Mouse (Mus musculus): ENCODE results near the gene Cnst.

The Cnst gene

GRCm38 (mm10) chr1:179591639-179592038 is 45.5 kb downstream of the Cnst start:
- peak; percentile 29 to 37 for DNase-seq (ENCODE audit: low spot score in 2 of 2)

DNA sequence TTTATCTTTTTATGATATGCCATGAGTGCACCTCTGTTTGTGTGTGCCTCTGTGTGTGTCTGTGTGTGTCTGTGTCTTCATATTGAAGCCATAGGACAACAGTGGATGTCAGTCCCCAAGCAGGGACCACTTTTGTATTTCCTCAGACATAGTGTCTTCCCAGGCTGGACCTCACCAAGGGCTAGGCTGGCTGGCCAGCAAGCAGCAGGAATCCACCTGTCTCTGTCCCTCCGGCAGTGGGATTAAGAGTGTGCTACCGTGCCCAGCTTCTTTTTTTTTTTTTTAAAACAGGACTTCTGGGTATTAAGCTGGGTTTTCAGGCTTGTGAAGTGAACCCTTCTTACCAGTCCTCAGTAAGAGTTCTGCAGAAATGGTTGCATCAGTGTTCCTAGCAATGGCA is 46.0 kb downstream of the Cnst start:
- no peak for DNase-seq (ENCODE audit: low spot score in 2 of 2)

GRCm38 (mm10) chr1:179592972-179593371 is 46.8 kb downstream of the Cnst start:
- DNase-seq (ENCODE audit: low spot score in 2 of 2) = no peak

DNA sequence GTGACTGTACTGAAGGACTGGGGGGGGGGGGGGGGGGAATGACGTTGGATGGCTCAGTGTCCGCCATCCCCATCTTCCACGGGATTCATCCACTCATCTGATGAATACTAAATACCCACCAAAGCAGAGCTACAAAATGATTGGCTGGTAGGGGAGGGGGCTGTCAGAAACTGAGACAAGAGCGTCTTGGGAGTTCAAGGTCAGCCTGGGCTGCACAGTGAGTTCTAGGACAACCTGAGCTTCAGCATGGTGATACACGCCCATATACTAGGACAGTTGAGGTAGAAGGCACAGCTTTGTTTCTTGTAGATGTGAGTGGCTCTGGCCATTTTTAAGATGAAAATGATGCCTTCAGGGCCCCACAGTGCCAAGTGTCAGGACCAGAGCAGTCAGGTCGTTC is 52.2 kb downstream of the Cnst start:
- no peak for DNase-seq (ENCODE audit: low spot score in 2 of 2)

GRCm38 (mm10) chr1:179604526-179604925 is 58.4 kb downstream of the Cnst start:
- DNase-seq (ENCODE audit: low spot score in 2 of 2) = no peak

DNA sequence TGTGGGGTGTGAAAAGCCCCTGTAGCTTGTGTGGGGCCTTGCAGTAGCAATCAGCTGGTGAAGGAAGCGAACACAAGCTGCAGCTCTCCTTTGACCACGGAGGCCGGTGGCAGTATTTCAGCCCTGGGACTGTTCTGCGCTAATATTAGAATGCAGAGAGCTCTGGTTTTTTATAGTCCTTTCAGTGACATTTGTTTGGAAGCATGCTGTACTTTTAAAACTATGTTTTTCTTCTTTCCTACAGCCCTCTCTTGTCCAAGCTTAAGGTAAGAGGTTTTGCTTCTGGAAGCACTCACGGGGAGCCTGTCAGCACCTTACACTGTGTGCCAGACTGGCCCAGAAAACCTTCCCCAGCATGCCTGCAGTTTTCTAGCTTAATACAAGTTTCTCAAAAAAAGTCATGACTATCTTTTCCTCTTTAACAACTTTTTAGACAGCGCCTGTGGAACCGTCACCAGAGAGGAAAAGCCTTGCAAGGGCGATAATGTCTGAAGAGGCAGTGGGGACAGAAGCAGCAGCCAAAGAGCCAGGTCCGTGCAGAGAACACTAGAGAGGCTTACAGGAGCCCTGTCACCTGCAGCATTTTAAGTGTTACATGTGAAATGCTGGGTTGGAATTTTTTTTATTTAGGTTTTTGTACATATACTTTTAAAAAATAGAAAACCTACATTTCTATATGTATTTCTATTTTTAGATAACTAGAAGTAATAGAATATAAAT is 60.0 kb downstream of the Cnst start:
- DNase-seq (ENCODE audit: low spot score in 2 of 2) = no peak

- no peak for DNase-seq (ENCODE audit: low spot score in 2 of 2)
Measured at GRCm38 (mm10) chr1:179608521-179608920, 62.4 kb downstream of the Cnst start.

- no peak for DNase-seq (ENCODE audit: low spot score in 2 of 2)
Measured at GRCm38 (mm10) chr1:179609724-179610505, 63.7 kb downstream of the Cnst start.

DNA sequence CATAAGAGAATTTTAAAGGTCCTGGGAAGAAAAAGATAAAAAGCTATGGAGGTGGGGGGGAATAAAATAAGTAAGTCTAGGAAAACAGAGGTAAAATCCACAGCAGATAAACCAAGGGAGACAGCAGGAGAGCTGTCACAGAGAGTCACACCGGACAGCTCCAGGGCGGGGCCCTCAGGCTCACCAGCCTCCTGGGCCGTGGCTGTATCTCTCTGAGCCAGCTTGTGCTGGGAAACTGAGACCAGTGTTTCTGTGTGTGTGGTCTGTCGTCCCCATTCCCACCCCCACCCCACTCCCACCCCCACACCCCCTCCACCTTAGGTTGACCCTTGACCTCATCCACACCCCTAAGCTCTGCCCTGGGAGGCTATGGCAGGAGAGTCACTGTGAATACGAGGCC is 65.0 kb downstream of the Cnst start:
- DNase-seq (ENCODE audit: low spot score in 2 of 2) = no peak

- DNase-seq (ENCODE audit: low spot score in 2 of 2) = no peak
Measured at GRCm38 (mm10) chr1:179612418-179612817, 66.2 kb downstream of the Cnst start.

DNA sequence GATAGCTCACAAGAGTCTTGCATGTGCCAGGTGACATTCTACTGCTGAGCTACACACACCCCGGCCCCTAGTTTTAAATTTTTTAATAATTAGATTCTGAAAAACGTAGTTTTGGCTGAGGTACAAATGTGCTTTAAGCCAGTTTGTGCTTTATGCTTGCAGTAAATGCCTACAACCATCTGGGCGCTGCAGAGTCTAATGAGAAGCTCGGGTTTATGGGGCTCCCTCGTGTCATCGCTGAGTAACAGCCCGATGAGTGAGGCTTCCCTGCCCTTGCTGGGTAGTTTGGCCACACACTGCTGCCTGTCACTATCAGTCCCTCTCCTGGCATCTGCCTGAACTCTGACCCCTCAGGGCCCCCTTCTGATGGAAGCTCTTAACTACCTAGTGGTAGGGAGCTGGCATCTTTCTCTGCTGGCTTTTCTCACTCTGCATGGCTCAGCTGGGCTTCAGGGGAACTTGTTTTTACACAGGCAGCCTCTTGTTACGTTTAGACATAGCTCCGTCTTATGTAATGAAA is 66.9 kb downstream of the Cnst start:
- no peak for DNase-seq (ENCODE audit: low spot score in 2 of 2)

- DNase-seq (ENCODE audit: low spot score in 2 of 2) = no peak
Measured at GRCm38 (mm10) chr1:179617426-179617825, 71.3 kb downstream of the Cnst start.

- no peak for DNase-seq (ENCODE audit: low spot score in 2 of 2)
Measured at GRCm38 (mm10) chr1:179622665-179623064, 76.5 kb downstream of the Cnst start.

DNA sequence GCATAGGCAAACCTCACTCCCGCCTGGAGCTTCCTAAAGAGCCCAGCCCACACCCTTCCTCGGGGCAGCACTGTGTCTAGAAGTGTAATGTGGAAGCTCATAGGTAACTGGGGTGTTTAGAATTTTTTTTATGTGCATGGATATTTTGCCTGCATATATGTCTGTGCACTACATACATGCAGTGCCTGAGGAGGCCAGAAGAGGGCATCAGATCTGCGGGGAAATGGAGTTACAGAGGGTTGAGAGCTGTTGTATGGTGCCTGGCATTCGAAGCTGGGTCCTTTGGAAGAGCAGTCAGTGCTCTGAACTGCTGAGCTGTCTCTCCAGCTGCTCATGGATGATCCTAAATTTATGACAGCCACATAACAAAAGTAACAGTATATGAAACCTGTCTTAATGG is 77.5 kb downstream of the Cnst start:
- DNase-seq (ENCODE audit: low spot score in 2 of 2) = no peak

DNA sequence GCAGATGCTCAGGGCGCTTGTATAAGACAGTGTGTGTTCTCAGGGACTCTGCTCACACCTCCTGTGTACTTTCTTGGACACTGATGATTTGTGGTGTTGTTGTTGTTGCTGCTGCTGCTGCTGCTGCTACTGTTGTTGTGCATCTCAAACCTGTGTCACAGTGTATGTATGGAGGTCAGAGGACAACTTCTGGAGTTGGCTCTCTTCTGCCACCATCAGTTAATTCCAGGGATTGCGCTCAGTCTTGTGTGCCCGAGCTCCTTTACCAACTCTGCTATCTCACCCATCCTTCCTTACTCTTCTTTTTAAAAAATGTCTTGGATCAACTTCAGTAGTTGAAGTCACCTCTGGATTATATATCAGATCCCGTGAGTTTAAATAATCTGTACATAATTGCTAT is 78.2 kb downstream of the Cnst start:
- DNase-seq (ENCODE audit: low spot score in 2 of 2) = peak in 1 of 2 experiments; percentile 27

GRCm38 (mm10) chr1:179627855-179628254 is 81.7 kb downstream of the Cnst start:
- no peak for DNase-seq (ENCODE audit: low spot score in 2 of 2)

DNA sequence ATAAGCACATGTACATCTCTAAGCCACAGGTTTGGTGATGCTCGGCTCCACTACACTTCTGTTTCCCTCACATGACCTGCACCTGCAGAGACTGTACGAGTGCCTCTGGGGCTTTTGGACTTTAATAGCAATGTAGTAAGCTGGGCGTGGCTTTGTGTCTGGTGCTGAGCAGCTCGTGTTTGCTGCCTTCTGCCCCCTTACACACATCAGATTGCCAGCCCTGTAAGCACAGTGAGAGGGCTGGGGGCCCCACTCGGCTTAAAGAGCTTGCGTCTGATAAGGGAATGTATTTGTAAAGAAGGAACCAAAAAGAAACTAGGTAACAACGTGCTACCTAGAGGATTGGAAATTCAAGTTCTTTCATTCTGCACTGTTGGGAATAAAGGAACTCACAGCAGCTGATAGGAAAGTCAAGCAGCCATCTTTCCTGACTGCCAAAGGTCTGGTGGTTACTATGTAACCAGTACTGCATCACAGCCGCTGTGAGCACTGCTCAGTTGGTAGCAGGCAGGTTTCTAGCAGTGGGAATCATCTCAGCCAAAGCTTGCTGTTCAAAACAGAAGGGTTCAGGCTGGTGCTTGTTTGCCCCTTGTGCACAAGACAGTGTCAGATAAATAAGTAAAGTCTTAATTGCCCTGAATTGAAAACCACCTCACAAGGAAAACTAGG is 82.4 kb downstream of the Cnst start:
- DNase-seq (ENCODE audit: low spot score in 2 of 2) = no peak

DNA sequence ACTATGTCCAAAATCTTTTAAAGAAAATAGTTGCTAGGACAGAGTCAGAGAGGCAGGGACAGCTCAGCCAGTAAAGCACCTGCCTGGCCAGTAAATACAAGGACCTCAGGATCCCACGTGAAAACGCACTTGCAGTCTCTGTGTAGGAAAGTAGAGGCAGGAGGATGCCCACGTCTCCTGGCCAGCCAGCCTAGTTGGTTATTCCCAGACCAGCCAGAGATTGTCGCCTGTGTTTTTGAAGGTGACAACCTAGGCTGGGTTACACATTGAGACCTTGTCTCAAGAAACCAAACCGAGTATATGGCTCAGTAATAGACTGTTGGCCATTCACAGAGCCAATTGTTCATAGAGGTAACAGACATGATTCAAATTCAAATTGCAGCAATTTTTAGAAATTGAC is 83.1 kb downstream of the Cnst start:
- no peak for DNase-seq (ENCODE audit: low spot score in 2 of 2)

- no peak for DNase-seq (ENCODE audit: low spot score in 2 of 2)
Measured at GRCm38 (mm10) chr1:179632746-179633413, 86.7 kb downstream of the Cnst start.

DNA sequence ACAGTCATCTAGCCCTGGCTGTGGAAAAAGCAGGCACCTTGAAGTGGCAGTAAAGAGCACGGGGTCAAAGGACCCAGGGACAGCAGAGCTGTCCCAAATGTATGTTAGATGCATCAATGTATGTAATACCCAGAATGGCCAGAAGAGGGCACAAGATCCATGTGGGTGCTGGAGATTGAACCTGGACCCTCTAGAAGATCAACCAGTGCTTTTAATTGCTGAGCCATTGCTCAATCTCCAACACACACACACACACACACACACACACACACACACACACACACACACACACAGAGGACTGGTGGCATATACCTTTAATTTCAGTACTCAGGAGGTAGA is 87.2 kb downstream of the Cnst start:
- no peak for DNase-seq (ENCODE audit: low spot score in 2 of 2)

GRCm38 (mm10) chr1:179634159-179634558 is 88.0 kb downstream of the Cnst start:
- no peak for DNase-seq (ENCODE audit: low spot score in 2 of 2)

GRCm38 (mm10) chr1:179642726-179643125 is 96.6 kb downstream of the Cnst start:
- DNase-seq (ENCODE audit: low spot score in 2 of 2) = peak in 1 of 2 experiments; percentile 1
